Mouse (Mus musculus) heart, postnatal 4 days (tissue): ENCODE measurements around the gene Agfg2. TPM values are rescaled to one million over a fixed set of nuclear protein-coding genes. Genes with fewer than 3 reads are reported as not detected.

Experiments
- DNase-seq: peaks from one replicate; pipeline ENCODE4 v3.0.0; 2021
- total RNA-seq, 2 experiments: library from RNA; stranded (reverse); gene quantifications; 2 replicates each; pipeline ENCODE4 v1.2.3; 2021

The Agfg2 gene
- 10 to 100 TPM; 21.7 to 23.1 TPM for total RNA-seq

GRCm38 (mm10) chr5:137684294-137685123, at the start of gene Agfg2:
Agfg2 (minus strand) TSS chr5:137684726.
- peak; percentile 98 for DNase-seq

GRCm38 (mm10) chr5:137733638-137734288, 49.2 kb upstream of the Agfg2 start:
- no peak for DNase-seq

- no peak for DNase-seq
These were observed 42.2 kb upstream of the Agfg2 start for GRCm38 (mm10) chr5:137726767-137727166.

- DNase-seq, result no peak
These were observed 39.3 kb upstream of the Agfg2 start for GRCm38 (mm10) chr5:137723840-137724239.

- peak; percentile 59 for DNase-seq
These were observed 36.1 kb upstream of the Agfg2 start for GRCm38 (mm10) chr5:137720558-137721164.

- peak; percentile 26 for DNase-seq
These were observed 34.6 kb upstream of the Agfg2 start for GRCm38 (mm10) chr5:137719088-137719487.

GRCm38 (mm10) chr5:137718020-137718790, 33.7 kb upstream of the Agfg2 start:
- DNase-seq, result no peak

- DNase-seq, result no peak
These were observed 31.2 kb upstream of the Agfg2 start for GRCm38 (mm10) chr5:137715685-137716084.

- DNase-seq, result no peak
These were observed 28.9 kb upstream of the Agfg2 start for GRCm38 (mm10) chr5:137713454-137713853.

GRCm38 (mm10) chr5:137706913-137707633, 22.5 kb upstream of the Agfg2 start:
- peak; percentile 68 for DNase-seq

- DNase-seq, result no peak
These were observed 20.7 kb upstream of the Agfg2 start for GRCm38 (mm10) chr5:137705242-137705641.

GRCm38 (mm10) chr5:137699850-137700249, 15.3 kb upstream of the Agfg2 start:
- DNase-seq, result no peak

GRCm38 (mm10) chr5:137699080-137699479, 14.6 kb upstream of the Agfg2 start:
- no peak for DNase-seq

GRCm38 (mm10) chr5:137695930-137696329, 11.4 kb upstream of the Agfg2 start:
- DNase-seq, result no peak

GRCm38 (mm10) chr5:137694796-137695195, 10.3 kb upstream of the Agfg2 start:
- DNase-seq, result no peak

GRCm38 (mm10) chr5:137691881-137692280, 7.4 kb upstream of the Agfg2 start:
- no peak for DNase-seq

- no peak for DNase-seq
These were observed 6.0 kb upstream of the Agfg2 start for GRCm38 (mm10) chr5:137690531-137690930.

- no peak for DNase-seq
These were observed 5.4 kb upstream of the Agfg2 start for GRCm38 (mm10) chr5:137689974-137690373.

GRCm38 (mm10) chr5:137686127-137686790, 1.7 kb upstream of the Agfg2 start:
- no peak for DNase-seq

- no peak for DNase-seq
These were observed 1.1 kb upstream of the Agfg2 start for GRCm38 (mm10) chr5:137685653-137686052.
